Mouse (Mus musculus) midbrain, postnatal 0 days (tissue): Measurements from ENCODE around the gene Tenm2. TPM values are rescaled to one million over a fixed set of nuclear protein-coding genes. Genes with fewer than 3 reads are reported as not detected.

Source experiments
- ATAC-seq: fragments of 200-750 bp; cut with Nextera tagmentation; 2 replicates; pipeline ENCODE4 v1.8.0; 2017; ENCODE audit warnings: moderate number of reproducible peaks, mild to moderate bottlenecking, moderate TSS enrichment, moderate library complexity; ENCODE audit not compliant: low FRiP score
- DNase-seq: peaks from one replicate; pipeline ENCODE4 v3.0.0-alpha.2; 2015; ENCODE audit warnings: low spot score
- H3K27ac ChIP-seq: fragments of 300-500 bp; sonication (generic); 2 replicates; pipeline ENCODE4 v1.5.1; 2014; ENCODE audit warnings: low read depth, mild to moderate bottlenecking, low read length, mixed read lengths
- H3K27me3 ChIP-seq: fragments of 300-500 bp; sonication (generic); 2 replicates; pipeline ENCODE4 v1.6.1; 2014; ENCODE audit warnings: low read length, control low read depth, mixed read lengths; ENCODE audit not compliant: insufficient read depth
- H3K36me3 ChIP-seq: fragments of 300-500 bp; sonication (generic); 2 replicates; pipeline ENCODE4 v1.6.1; 2014; ENCODE audit warnings: low read length, control low read depth, mixed read lengths; ENCODE audit not compliant: insufficient read depth
- H3K4me1 ChIP-seq: fragments of 300-500 bp; sonication (generic); 2 replicates; pipeline ENCODE4 v1.6.1; 2014; ENCODE audit warnings: mild to moderate bottlenecking, control low read depth, antibody characterized with exemption, low read length, mixed read lengths; ENCODE audit not compliant: insufficient read depth
- H3K4me2 ChIP-seq: fragments of 300-500 bp; sonication (generic); 2 replicates; pipeline ENCODE4 v1.6.1; 2014; ENCODE audit warnings: low read depth, mild to moderate bottlenecking, low read length, mixed read lengths; ENCODE audit not compliant: poor library complexity, severe bottlenecking
- H3K4me3 ChIP-seq: fragments of 300-500 bp; sonication (generic); 2 replicates; pipeline ENCODE4 v1.5.1; 2014; ENCODE audit warnings: low read depth, mild to moderate bottlenecking, low read length, moderate library complexity
- H3K9ac ChIP-seq: fragments of 300-500 bp; sonication (generic); replicated peaks from 2 replicates; pipeline ENCODE4 v1.6.1; 2014; ENCODE audit warnings: mild to moderate bottlenecking, low read length, moderate library complexity, mixed read lengths; ENCODE audit not compliant: poor library complexity, severe bottlenecking
- H3K9me3 ChIP-seq: fragments of 300-500 bp; sonication (generic); 2 replicates; pipeline ENCODE4 v1.6.1; 2016; ENCODE audit warnings: low read length, control low read depth
- CTCF ChIP-seq: IDR thresholded peaks from 2 replicates; pipeline ENCODE4 v1.5.1; 2016; ENCODE audit warnings: antibody characterized with exemption, mild to moderate bottlenecking
- WGBS: fragments of 180-500 bp; shearing (Covaris S2); extraction: QIAGEN DNeasy Blood & Tissue Kit; methylation state at CpG from one replicate; pipeline ENCODE4 v1.1.7; 2014; 5-methylcytosine and 5-hydroxymethylcytosine counted together
- polyA plus RNA-seq: library from polyadenylated mRNA; unstranded; fragments of >200 nt; fragmentation: Nextera tagmentation; extraction: Ambion mirVana; gene quantifications from 2 replicates; pipeline ENCODE4 v1.2.1, GENCODE M21; 2015
- total RNA-seq: library from RNA; depleted of rRNA; stranded (reverse); fragments of >200 nt; gene quantifications from 2 replicates; pipeline ENCODE4 v1.2.3, GENCODE M21; 2014

Tenm2 gene
- total and polyA plus RNA-seq, 2 experiments from 2014 or later = 62.6 to 138 TPM

- ATAC-seq = no peak
- H3K36me3 ChIP-seq = peaks cover 4% of the 10 kb centered on the region
- no peak overlapping the region for H3K27ac ChIP-seq
- DNase-seq = no peak
- H3K9me3 ChIP-seq = no peaks in the 10 kb centered on the region
- no peak overlapping the region for H3K4me2 ChIP-seq
- H3K4me3 ChIP-seq = no peak overlapping the region
- no peak for TF ChIP-seq CTCF
- no peak overlapping the region for H3K9ac ChIP-seq
- no peaks in the 10 kb centered on the region for H3K27me3 ChIP-seq
- no peaks in the 10 kb centered on the region for H3K4me1 ChIP-seq
- WGBS = 89% methylated on average over 11 of the region's 11 CpGs
Measured at GRCm38 (mm10) chr11:36163580-36163979, 1072.2 kb downstream of the Tenm2 start.

- no peak for ATAC-seq
- Histone ChIP-seq H3K4me3 (no peak overlapping the region), H3K9ac (no peak overlapping the region), H3K4me1 (no peaks in the 10 kb centered on the region), H3K36me3 (peaks cover 4% of the 10 kb centered on the region), H3K9me3 (no peaks in the 10 kb centered on the region), H3K4me2 (no peak overlapping the region), H3K27me3 (no peaks in the 10 kb centered on the region), H3K27ac (no peak overlapping the region)
- no peak for DNase-seq
- WGBS = 63% methylated on average over 10 of the region's 10 CpGs
- TF ChIP-seq CTCF = no peak
Measured at GRCm38 (mm10) chr11:36161765-36162321, 1073.9 kb downstream of the Tenm2 start.

GRCm38 (mm10) chr11:36153450-36153849 lies 1082.3 kb downstream of the Tenm2 start:
- no peak overlapping the region for H3K9ac ChIP-seq
- H3K27me3 ChIP-seq = no peaks in the 10 kb centered on the region
- 22% methylated on average over 5 of the region's 5 CpGs for WGBS
- DNase-seq = no peak
- H3K27ac ChIP-seq = no peak overlapping the region
- no peak for ATAC-seq
- 0 out of 2 replicates have a peak, but pooled peaks cover 3% of the 10 kb centered on the region for H3K4me1 ChIP-seq
- no peak overlapping the region for H3K4me2 ChIP-seq
- no peaks in the 10 kb centered on the region for H3K9me3 ChIP-seq
- H3K36me3 ChIP-seq = no peaks in the 10 kb centered on the region
- TF ChIP-seq CTCF = no peak
- H3K4me3 ChIP-seq = no peak overlapping the region

GRCm38 (mm10) chr11:36153011-36153410 lies 1082.8 kb downstream of the Tenm2 start:
- ATAC-seq = 0 out of 2 replicates have a peak, but pooled peaks have one; percentile 34
- Histone ChIP-seq H3K4me2 (no peak overlapping the region), H3K27me3 (no peaks in the 10 kb centered on the region), H3K27ac (no peak overlapping the region), H3K4me1 (0 out of 2 replicates have a peak, but pooled peaks cover 3% of the 10 kb centered on the region), H3K36me3 (no peaks in the 10 kb centered on the region), H3K9me3 (no peaks in the 10 kb centered on the region), H3K9ac (no peak overlapping the region), H3K4me3 (no peak overlapping the region)
- peak; percentile 32 for TF ChIP-seq CTCF
- no peak for DNase-seq
- 19% methylated on average over 9 of the region's 9 CpGs for WGBS

GRCm38 (mm10) chr11:36152226-36152625 lies 1083.5 kb downstream of the Tenm2 start:
- 12% methylated on average over 6 of the region's 6 CpGs for WGBS
- H3K4me1 ChIP-seq = 0 out of 2 replicates have a peak, but pooled peaks cover 3% of the 10 kb centered on the region
- H3K36me3 ChIP-seq = no peaks in the 10 kb centered on the region
- H3K27me3 ChIP-seq = no peaks in the 10 kb centered on the region
- H3K9me3 ChIP-seq = no peaks in the 10 kb centered on the region
- no peak overlapping the region for H3K27ac ChIP-seq
- no peak overlapping the region for H3K9ac ChIP-seq
- DNase-seq (peak; percentile 49), ATAC-seq (0 out of 2 replicates have a peak, but pooled peaks have one; percentile 44)
- no peak for TF ChIP-seq CTCF
- no peak overlapping the region for H3K4me3 ChIP-seq
- H3K4me2 ChIP-seq = no peak overlapping the region

- Histone ChIP-seq H3K4me1 (0 out of 2 replicates have a peak, but pooled peaks cover 3% of the 10 kb centered on the region), H3K27me3 (no peaks in the 10 kb centered on the region), H3K9ac (no peak overlapping the region), H3K27ac (no peak overlapping the region), H3K4me2 (no peak overlapping the region), H3K36me3 (no peaks in the 10 kb centered on the region), H3K9me3 (no peaks in the 10 kb centered on the region), H3K4me3 (no peak overlapping the region)
- ATAC-seq (no peak), DNase-seq (no peak)
- TF ChIP-seq CTCF = no peak
- WGBS = 75% methylated on average over 3 of the region's 3 CpGs
Measured at GRCm38 (mm10) chr11:36149092-36149491, 1086.7 kb downstream of the Tenm2 start.
